Mouse (Mus musculus) heart, postnatal 0 days (tissue): Measurements from ENCODE around the gene Atrnl1. TPM values are rescaled to one million over a fixed set of nuclear protein-coding genes. Genes with fewer than 3 reads are reported as not detected.

ENCODE experiments used
- ATAC-seq: fragments of 200-750 bp; cut with Nextera tagmentation; 2 replicates; pipeline ENCODE4 v1.8.0; 2017; ENCODE audit warnings: low read depth, moderate number of reproducible peaks, moderate library complexity; ENCODE audit not compliant: insufficient read depth
- DNase-seq: peaks from one replicate; pipeline ENCODE4 v3.0.0-alpha.2; 2016; ENCODE audit warnings: low spot score
- H3K27ac ChIP-seq: fragments of 300-500 bp; sonication (generic); 2 replicates; pipeline ENCODE4 v1.5.1; 2014; ENCODE audit warnings: low read depth, mild to moderate bottlenecking
- H3K27me3 ChIP-seq: fragments of 300-500 bp; sonication (generic); 2 replicates; pipeline ENCODE4 v1.6.1; 2014; ENCODE audit warnings: low read length, mixed read lengths; ENCODE audit not compliant: control insufficient read depth, insufficient read depth
- H3K36me3 ChIP-seq: fragments of 300-500 bp; sonication (generic); replicated peaks from 2 replicates; pipeline ENCODE4 v1.6.1; 2014; ENCODE audit warnings: low read length, mixed read lengths; ENCODE audit not compliant: control insufficient read depth, insufficient read depth
- H3K4me1 ChIP-seq: fragments of 300-500 bp; sonication (generic); 2 replicates; pipeline ENCODE4 v1.6.1; 2014; ENCODE audit warnings: antibody characterized with exemption; ENCODE audit not compliant: control insufficient read depth, insufficient read depth
- H3K4me2 ChIP-seq: fragments of 300-500 bp; sonication (generic); 2 replicates; pipeline ENCODE4 v1.6.1; 2014; ENCODE audit warnings: low read depth, mild to moderate bottlenecking, low read length, moderate library complexity
- H3K4me3 ChIP-seq: fragments of 300-500 bp; sonication (generic); 2 replicates; pipeline ENCODE4 v1.5.1; 2014; ENCODE audit warnings: low read depth, low read length
- H3K9ac ChIP-seq: fragments of 300-500 bp; sonication (generic); replicated peaks from 2 replicates; pipeline ENCODE4 v1.6.1; 2014; ENCODE audit warnings: low read depth, low read length, mixed read lengths
- H3K9me3 ChIP-seq: fragments of 300-500 bp; sonication (generic); replicated peaks from 2 replicates; pipeline ENCODE4 v1.6.1; 2016; ENCODE audit warnings: low read length; ENCODE audit not compliant: control insufficient read depth
- CTCF ChIP-seq: IDR thresholded peaks from 2 replicates; pipeline ENCODE4 v1.5.1; 2016; ENCODE audit warnings: antibody characterized with exemption, control low read depth, low read depth
- EP300 ChIP-seq: IDR thresholded peaks from 2 replicates; pipeline ENCODE4 v1.6.1; 2016; ENCODE audit warnings: antibody characterized with exemption, low read depth
- WGBS: fragments of 180-500 bp; shearing (Covaris S2); extraction: QIAGEN DNeasy Blood & Tissue Kit; methylation state at CpG from one replicate; pipeline ENCODE4 v1.1.7; 2014; 5-methylcytosine and 5-hydroxymethylcytosine counted together
- polyA plus RNA-seq: library from polyadenylated mRNA; unstranded; fragments of >200 nt; fragmentation: Nextera tagmentation; extraction: Ambion mirVana; gene quantifications from 2 replicates; pipeline ENCODE4 v1.2.1, GENCODE M21; 2015
- total RNA-seq: library from RNA; depleted of rRNA; stranded (reverse); fragments of >200 nt; gene quantifications from 2 replicates; pipeline ENCODE4 v1.2.3, GENCODE M21; 2014; ENCODE audit warnings: low replicate concordance

The Atrnl1 gene
- total and polyA plus RNA-seq, 2 experiments from 2014 or later = 1.7 to 16.9 TPM

- TF ChIP-seq CTCF = no peak
- TF ChIP-seq EP300 = no peak
- no peak overlapping the region for H3K4me3 ChIP-seq
- H3K4me1 ChIP-seq = no peaks in the 10 kb centered on the region; the same call in none of the 2 replicates
- H3K4me2 ChIP-seq = no peak overlapping the region
- H3K27me3 ChIP-seq = no peaks in the 10 kb centered on the region
- no peaks in the 10 kb centered on the region for H3K36me3 ChIP-seq
- H3K9me3 ChIP-seq = no peaks in the 10 kb centered on the region
- DNase-seq (no peak), ATAC-seq (no peak)
- WGBS = 83% methylated on average over 3 of the region's 3 CpGs
- H3K9ac ChIP-seq = no peak overlapping the region
- no peak overlapping the region for H3K27ac ChIP-seq
Measured at GRCm38 (mm10) chr19:58123620-58124019, 512.8 kb downstream of the Atrnl1 start.

GRCm38 (mm10) chr19:58124566-58124965, 513.7 kb downstream of the Atrnl1 start:
- Histone ChIP-seq H3K4me1 (no peaks in the 10 kb centered on the region; the same call in none of the 2 replicates), H3K4me3 (no peak overlapping the region), H3K4me2 (no peak overlapping the region), H3K9me3 (no peaks in the 10 kb centered on the region), H3K27me3 (no peaks in the 10 kb centered on the region), H3K36me3 (no peaks in the 10 kb centered on the region), H3K9ac (no peak overlapping the region), H3K27ac (no peak overlapping the region)
- no peak for TF ChIP-seq CTCF
- no peak for TF ChIP-seq EP300
- ATAC-seq (no peak), DNase-seq (no peak)
- 75% methylated on average over 5 of the region's 5 CpGs for WGBS

GRCm38 (mm10) chr19:58125010-58125409, 514.2 kb downstream of the Atrnl1 start:
- Histone ChIP-seq H3K9ac (no peak overlapping the region), H3K4me3 (no peak overlapping the region), H3K9me3 (no peaks in the 10 kb centered on the region), H3K4me2 (no peak overlapping the region), H3K4me1 (no peaks in the 10 kb centered on the region; the same call in none of the 2 replicates), H3K36me3 (no peaks in the 10 kb centered on the region), H3K27ac (no peak overlapping the region), H3K27me3 (no peaks in the 10 kb centered on the region)
- DNase-seq (no peak), ATAC-seq (no peak)
- TF ChIP-seq CTCF (no peak), EP300 (no peak)
- WGBS = 92% methylated on average over 14 of the region's 14 CpGs

DNA sequence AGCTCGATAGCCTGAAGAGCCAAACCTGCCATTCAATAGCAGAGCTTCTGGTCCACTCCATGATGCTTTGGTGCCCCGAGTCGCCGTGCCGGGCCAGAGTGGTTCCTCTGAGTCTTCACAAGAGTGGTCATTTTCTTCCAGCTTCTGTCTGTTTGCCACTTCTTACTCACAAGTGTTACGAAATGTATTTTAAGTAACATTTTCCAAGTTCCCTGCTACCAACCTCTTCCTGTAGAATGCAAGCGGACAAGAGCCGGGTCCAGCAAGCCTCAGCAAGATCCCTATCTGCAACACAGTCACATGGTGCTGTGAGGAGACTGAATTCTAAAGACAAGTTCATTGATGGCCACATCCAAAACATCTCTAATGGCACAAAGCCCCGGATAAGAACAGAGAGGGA, 521.1 kb downstream of the Atrnl1 start:
- ATAC-seq = no peak
- Histone ChIP-seq H3K9ac (no peak overlapping the region), H3K4me3 (no peak overlapping the region), H3K9me3 (no peaks in the 10 kb centered on the region), H3K27me3 (no peaks in the 10 kb centered on the region), H3K36me3 (0 out of 2 replicates have a peak, but pooled peaks cover 5% of the 10 kb centered on the region), H3K4me2 (no peak overlapping the region), H3K4me1 (no peaks in the 10 kb centered on the region), H3K27ac (no peak overlapping the region)
- WGBS = 83% methylated on average over 9 of the region's 9 CpGs
- no peak for DNase-seq
- no peak for TF ChIP-seq CTCF
- no peak for TF ChIP-seq EP300

- DNase-seq = no peak
- no peak overlapping the region for H3K4me3 ChIP-seq
- no peak overlapping the region for H3K9ac ChIP-seq
- no peaks in the 10 kb centered on the region for H3K27me3 ChIP-seq
- no peaks in the 10 kb centered on the region for H3K36me3 ChIP-seq
- H3K4me1 ChIP-seq = no peaks in the 10 kb centered on the region
- H3K27ac ChIP-seq = no peak overlapping the region
- no peak overlapping the region for H3K4me2 ChIP-seq
- TF ChIP-seq EP300 = no peak
- no peak for TF ChIP-seq CTCF
- no peak for ATAC-seq
- WGBS = 61% methylated on average over 13 of the region's 13 CpGs
- H3K9me3 ChIP-seq = no peaks in the 10 kb centered on the region
Measured at GRCm38 (mm10) chr19:58140191-58140784, 529.5 kb downstream of the Atrnl1 start.

GRCm38 (mm10) chr19:58143853-58144454, 533.1 kb downstream of the Atrnl1 start:
- no peak for TF ChIP-seq EP300
- no peak for TF ChIP-seq CTCF
- no peak overlapping the region for H3K4me2 ChIP-seq
- H3K9me3 ChIP-seq = no peaks in the 10 kb centered on the region
- no peak overlapping the region for H3K27ac ChIP-seq
- H3K9ac ChIP-seq = no peak overlapping the region
- 0 out of 2 replicates have a peak, but pooled peaks cover 7% of the 10 kb centered on the region for H3K4me1 ChIP-seq
- 87% methylated on average over 7 of the region's 7 CpGs for WGBS
- no peaks in the 10 kb centered on the region for H3K36me3 ChIP-seq
- no peak overlapping the region for H3K4me3 ChIP-seq
- ATAC-seq (no peak), DNase-seq (no peak)
- H3K27me3 ChIP-seq = no peaks in the 10 kb centered on the region
